In the genomic region with DNA sequence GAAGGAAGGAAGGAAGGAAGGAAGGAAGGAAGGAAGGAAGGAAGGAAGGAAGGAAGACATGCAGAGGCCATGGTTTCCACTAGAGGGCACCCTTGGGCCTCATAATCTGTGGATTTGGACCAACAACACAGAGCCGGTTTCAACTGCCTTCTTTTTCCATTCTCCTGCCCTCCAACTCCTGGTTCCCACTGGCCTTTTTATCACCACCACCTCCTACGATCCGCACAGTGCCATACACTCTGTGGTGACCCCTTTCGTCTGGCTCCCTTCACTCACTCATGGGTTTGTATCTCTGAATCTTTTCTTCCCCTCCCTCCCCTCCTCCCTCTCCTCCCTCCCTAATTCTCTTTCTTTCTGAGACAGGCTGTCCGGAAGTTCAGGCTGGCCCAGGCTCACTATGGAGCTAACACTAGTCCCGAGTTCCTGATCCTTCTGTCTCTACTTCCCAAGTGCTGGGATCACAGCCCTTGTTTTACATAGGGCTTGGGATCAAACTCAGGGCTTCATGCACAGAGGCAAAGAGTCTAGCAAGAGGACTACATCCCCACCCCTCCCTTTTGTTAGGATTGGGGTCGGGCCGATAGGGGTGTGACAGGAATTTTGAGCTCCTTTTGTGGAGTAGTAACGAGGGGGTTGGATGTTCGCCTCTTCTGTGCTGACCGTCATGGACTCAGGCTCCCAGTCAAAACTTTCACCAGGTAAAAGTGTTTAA, we compare ENCODE assay signal across 9 mouse cellular contexts. TPM values are rescaled to one million over a fixed set of nuclear protein-coding genes. Genes with fewer than 3 reads are reported as not detected.
DNase-seq lines count a peak whose midpoint lies in the region; ATAC-seq lines count a peak whose summit lies in the region.
"Had no signal": no experiment of that assay in that cellular context is flagged by ENCODE, and none has a peak within 500 bp of the region (broad histone marks: within the 10 kb centered on the region; RNA-seq: fewer than 3 reads in every experiment).

No protein-coding gene starts in this region.

- 38% methylated on average over 11 of the region's 11 CpGs for WGBS in heart, embryonic 16.5 days
- 34% methylated on average over 11 of the region's 11 CpGs for WGBS in large intestine, adult 2 months
- WGBS in midbrain, embryonic 16.5 days: 16% methylated on average over 11 of the region's 11 CpGs

- no peak overlapping the region for H3K9ac ChIP-seq in heart, embryonic 16.5 days (ENCODE audit: low read length)
- H3K9ac ChIP-seq in midbrain, embryonic 16.5 days (ENCODE audit: low read depth, low read length): no peak overlapping the region

- H3K4me2 ChIP-seq in heart, embryonic 16.5 days (ENCODE audit: low read depth, low read length): peak overlapping the region; percentile 38; the same call in 1 of the 2 replicates
- H3K4me2 ChIP-seq in midbrain, embryonic 16.5 days (ENCODE audit: low read length): 0 out of 2 replicates have a peak overlapping the region, but pooled peaks have one; percentile 17

- H3K4me1 ChIP-seq in heart, embryonic 16.5 days (ENCODE audit: control insufficient read depth, insufficient read depth, low read length): peaks cover 5% of the 10 kb centered on the region
- H3K4me1 ChIP-seq in midbrain, embryonic 16.5 days (ENCODE audit: control insufficient read depth, insufficient read depth, low read length): peaks cover 8% of the 10 kb centered on the region; the same call in 1 of the 2 replicates

- peak; percentile 65 for DNase-seq in layer of hippocampus, adult 11-12 months (ENCODE audit: low spot score)
- no peak for DNase-seq in layer of hippocampus, adult 9-11 months
- DNase-seq in Muller cell, postnatal 12 days (ENCODE audit: inconsistent ontology term): peak; percentile 45
- peak; percentile 85 for DNase-seq in embryo, embryonic 10.5 days (ENCODE audit: low spot score)
- DNase-seq in large intestine, adult 2 months (ENCODE audit: low read depth, low spot score): peak; percentile 11
- no peak for DNase-seq in natural killer cell, adult 2 months (ENCODE audit: low spot score in 2 of 2)

- ATAC-seq in heart, embryonic 16.5 days (replicated peaks; ENCODE audit: extremely low read depth, insufficient read depth, low FRiP score): no peak; the same call in 1 of the 2 replicates
- ATAC-seq in midbrain, embryonic 16.5 days: no peak

- H3K27ac ChIP-seq in heart, embryonic 16.5 days (ENCODE audit: low read length): no peak overlapping the region
- H3K27ac ChIP-seq in midbrain, embryonic 16.5 days (ENCODE audit: low read length): no peak overlapping the region

- no peaks in the 10 kb centered on the region; the same call in 1 of the 2 replicates for H3K27me3 ChIP-seq in heart, embryonic 16.5 days (ENCODE audit: control insufficient read depth, insufficient read depth, low read length)
- no peaks in the 10 kb centered on the region for H3K27me3 ChIP-seq in midbrain, embryonic 16.5 days (ENCODE audit: control insufficient read depth, insufficient read depth, low read depth, low read length)

- H3K4me3 ChIP-seq in heart, embryonic 16.5 days (ENCODE audit: low read length): no peak overlapping the region
- H3K4me3 ChIP-seq in midbrain, embryonic 16.5 days (ENCODE audit: low read depth, low read length): no peak overlapping the region
- H3K4me3 ChIP-seq: megakaryocyte, embryonic 14.5 days had no signal

- no peaks in the 10 kb centered on the region for H3K36me3 ChIP-seq in heart, embryonic 16.5 days (ENCODE audit: control insufficient read depth, insufficient read depth)
- no peaks in the 10 kb centered on the region for H3K36me3 ChIP-seq in midbrain, embryonic 16.5 days (ENCODE audit: control insufficient read depth, insufficient read depth, low read length)

- no peaks in the 10 kb centered on the region for H3K9me3 ChIP-seq in heart, embryonic 16.5 days (replicated peaks; ENCODE audit: control insufficient read depth, low read length)
- no peaks in the 10 kb centered on the region for H3K9me3 ChIP-seq in midbrain, embryonic 16.5 days (replicated peaks; ENCODE audit: control insufficient read depth, low read length, poor library complexity, severe bottlenecking)

RNA-seq across cellular contexts. Expression of a gene that starts 9.9 kb away (rescaled TPM):
- polyA plus RNA-seq in heart, embryonic 16.5 days (2015; fragmentation: Nextera tagmentation; extraction: Ambion mirVana): 1.1 and 1.3 TPM in 2 replicates
- 0.51 and 0.93 TPM in 2 replicates for polyA plus RNA-seq in large intestine, adult 2 months (2012; rRNA removed)
- polyA plus RNA-seq in midbrain, embryonic 16.5 days (2015; fragmentation: Nextera tagmentation; extraction: Ambion mirVana): 2.2 and 3.1 TPM in 2 replicates

RNA-seq across cellular contexts. Expression of a gene that starts 28.1 kb away (rescaled TPM):
- 0.16 and 0.25 TPM in 2 replicates for polyA plus RNA-seq in heart, embryonic 16.5 days (2015; fragmentation: Nextera tagmentation; extraction: Ambion mirVana)
- polyA plus RNA-seq in large intestine, adult 2 months (2012; rRNA removed): 0.76 and 1.0 TPM in 2 replicates
- polyA plus RNA-seq in midbrain, embryonic 16.5 days (2015; fragmentation: Nextera tagmentation; extraction: Ambion mirVana): 0.47 and 0.67 TPM in 2 replicates

RNA-seq across cellular contexts. Expression of a gene that starts 58.7 kb away (rescaled TPM):
- not detected in 2 replicates for polyA plus RNA-seq in heart, embryonic 16.5 days (2015; fragmentation: Nextera tagmentation; extraction: Ambion mirVana)
- 0.30 and 0.40 TPM in 2 replicates for polyA plus RNA-seq in large intestine, adult 2 months (2012; rRNA removed)
- 19.6 and 20.6 TPM in 2 replicates for polyA plus RNA-seq in midbrain, embryonic 16.5 days (2015; fragmentation: Nextera tagmentation; extraction: Ambion mirVana)

Comparison
In these comparisons a context has a peak if more than half of its experiments do, and no peak if none do; other contexts are left out.
1. DNase-seq: peak in layer of hippocampus, adult 11-12 months (single experiment), Muller cell, postnatal 12 days (single experiment), embryo, embryonic 10.5 days (single experiment) and large intestine, adult 2 months (single experiment); none in layer of hippocampus, adult 9-11 months (single experiment) and natural killer cell, adult 2 months (0 of 2).
2. RNA of a gene that starts 58.7 kb away (polyA plus RNA-seq): 19.6 to 20.6 TPM in midbrain, embryonic 16.5 days; 0.30 to 0.40 TPM in large intestine, adult 2 months and not detected in heart, embryonic 16.5 days; every median in the first group is over 10 times any median in the second.